ENCODE assay signal across 22 mouse cellular contexts in genomic region chrX:13765672-13766071, GRCm38 (mm10).
DNase-seq lines count a peak whose midpoint lies in the region; TF ChIP-seq lines count a peak whose summit lies in the region.
"Had no signal": no experiment of that assay in that cellular context is flagged by ENCODE, and none has a peak within 500 bp of the region (broad histone marks: within the 10 kb centered on the region; RNA-seq: fewer than 3 reads in every experiment).

No protein-coding gene starts in this region.

- H3K27ac ChIP-seq in embryonic fibroblast, embryonic 13.5 days (ENCODE audit: insufficient read depth, low read length) = peak overlapping the region; percentile 26; the same call in 1 of the 2 replicates
- H3K27ac ChIP-seq: hindbrain, embryonic 13.5 days; limb, embryonic 12.5 days; liver, embryonic 12.5 days; neural tube, embryonic 12.5 days had no signal

- no peak for TF ChIP-seq CTCF in lung, adult 2 months (IDR thresholded peaks at IDR 0.05; ENCODE audit: insufficient read depth, low read length)
- no peak for TF ChIP-seq CTCF in embryonic fibroblast, embryonic 13.5 days (IDR thresholded peaks at IDR 0.05; ENCODE audit: borderline replicate concordance, insufficient read depth, low read length)

- intact Hi-C loops in heart, postnatal 14 days (cut with DNase I) = no loop called here

- WGBS in lung, adult 2 months = 87% methylated on average over 1 of the region's 1 CpGs

- TF ChIP-seq POLR2A in lung, adult 2 months (IDR thresholded peaks at IDR 0.05; ENCODE audit: borderline replicate concordance, extremely low read depth, low read depth, low read length) = no peak
- no peak for TF ChIP-seq POLR2A in embryonic fibroblast, embryonic 13.5 days (IDR thresholded peaks at IDR 0.05; ENCODE audit: low read depth, low read length)

- H3K4me3 ChIP-seq in lung, adult 2 months (replicated peaks; ENCODE audit: extremely low read depth, low read depth, low read length) = no peak overlapping the region
- H3K4me3 ChIP-seq in embryonic fibroblast, embryonic 13.5 days (ENCODE audit: insufficient read depth, low read length) = no peak overlapping the region
- H3K4me3 ChIP-seq: hindbrain, embryonic 13.5 days; limb, embryonic 12.5 days; liver, embryonic 12.5 days; myocyte; neural tube, embryonic 12.5 days had no signal

- H3K4me1 ChIP-seq in lung, adult 2 months (ENCODE audit: control insufficient read depth, insufficient read depth, low read length) = no peaks in the 10 kb centered on the region; the same call in 1 of the 2 replicates
- H3K4me1 ChIP-seq in embryonic fibroblast, embryonic 13.5 days (ENCODE audit: control insufficient read depth, insufficient read depth, low read length) = no peaks in the 10 kb centered on the region
- H3K4me1 ChIP-seq: hindbrain, embryonic 13.5 days; limb, embryonic 12.5 days; liver, embryonic 12.5 days; neural tube, embryonic 12.5 days had no signal

- DNase-seq in heart, adult 8-10 months (ENCODE audit: low spot score) = peak; percentile 3
- no peak for DNase-seq in heart, postnatal 14 days
- peak; percentile 3 for DNase-seq in lung, postnatal 36 days
- no peak for DNase-seq in lung, adult 2 months
- DNase-seq in thymus, adult 18-20 months = no peak
- DNase-seq in thymus, postnatal 36 days = no peak
- DNase-seq: adrenal gland, adult 2 months; adrenal gland, postnatal 36 days; cerebellum, adult 8-10 months; cerebellum, postnatal 36 days; gastrocnemius, postnatal 14 days; kidney, adult 8-10 months; kidney, postnatal 10 days; liver, postnatal 0 days; lung, postnatal 14 days; midbrain, embryonic 14.5 days had no signal

Comparison
In these comparisons a context has a peak if more than half of its experiments do, and no peak if none do; other contexts are left out.
1. DNase-seq: peak in heart, adult 8-10 months (single experiment) and lung, postnatal 36 days (single experiment); none in heart, postnatal 14 days (0 of 2), lung, adult 2 months (single experiment), thymus, adult 18-20 months (0 of 2) and thymus, postnatal 36 days (0 of 2).